Mouse (Mus musculus) liver, embryonic 16.5 days (tissue): Measurements from ENCODE around the gene Rassf4. TPM values are rescaled to one million over a fixed set of nuclear protein-coding genes. Genes with fewer than 3 reads are reported as not detected.

ENCODE experiments used
- ATAC-seq: fragments of 200-750 bp; cut with Nextera tagmentation; 2 replicates; pipeline ENCODE4 v1.8.0; 2017; ENCODE audit warnings: low read depth, mild to moderate bottlenecking, moderate number of reproducible peaks, moderate library complexity
- H3K27ac ChIP-seq: fragments of 300-500 bp; sonication (generic); 2 replicates; pipeline ENCODE4 v1.5.1; 2014; ENCODE audit warnings: mild to moderate bottlenecking, low read length
- H3K27me3 ChIP-seq: fragments of 300-500 bp; sonication (generic); 2 replicates; pipeline ENCODE4 v1.6.1; 2014; ENCODE audit warnings: low read depth, low read length, mixed read lengths; ENCODE audit not compliant: control insufficient read depth, insufficient read depth
- H3K36me3 ChIP-seq: fragments of 300-500 bp; sonication (generic); 2 replicates; pipeline ENCODE4 v1.6.1; 2014; ENCODE audit warnings: mild to moderate bottlenecking; ENCODE audit not compliant: control insufficient read depth, insufficient read depth
- H3K4me1 ChIP-seq: fragments of 300-500 bp; sonication (generic); 2 replicates; pipeline ENCODE4 v1.6.1; 2014; ENCODE audit warnings: low read depth, low read length, mixed read lengths; ENCODE audit not compliant: control insufficient read depth
- H3K4me2 ChIP-seq: fragments of 300-500 bp; sonication (generic); 2 replicates; pipeline ENCODE4 v1.6.1; 2014; ENCODE audit warnings: low read depth, low read length, mixed read lengths
- H3K4me3 ChIP-seq: fragments of 300-500 bp; sonication (generic); 2 replicates; pipeline ENCODE4 v1.5.1; 2014; ENCODE audit warnings: low read depth, mild to moderate bottlenecking, low read length
- H3K9ac ChIP-seq: fragments of 300-500 bp; sonication (generic); 2 replicates; pipeline ENCODE4 v1.6.1; 2014; ENCODE audit warnings: low read depth, low read length
- H3K9me3 ChIP-seq: fragments of 300-500 bp; sonication (generic); replicated peaks from 2 replicates; pipeline ENCODE4 v1.6.1; 2016; ENCODE audit warnings: low read length; ENCODE audit not compliant: control insufficient read depth
- WGBS: fragments of 180-500 bp; shearing (Covaris S2); extraction: QIAGEN DNeasy Blood & Tissue Kit; methylation state at CpG from one replicate; pipeline ENCODE4 v1.1.7; 2014; ENCODE audit not compliant: insufficient replicate concordance; 5-methylcytosine and 5-hydroxymethylcytosine counted together
- polyA plus RNA-seq: library from polyadenylated mRNA; unstranded; fragments of >200 nt; fragmentation: Nextera tagmentation; extraction: Ambion mirVana; gene quantifications from 2 replicates; pipeline ENCODE4 v1.2.1, GENCODE M21; 2015

Gene Rassf4
- polyA plus RNA-seq, 1 experiment from 2014 or later = 7.9 TPM

DNA sequence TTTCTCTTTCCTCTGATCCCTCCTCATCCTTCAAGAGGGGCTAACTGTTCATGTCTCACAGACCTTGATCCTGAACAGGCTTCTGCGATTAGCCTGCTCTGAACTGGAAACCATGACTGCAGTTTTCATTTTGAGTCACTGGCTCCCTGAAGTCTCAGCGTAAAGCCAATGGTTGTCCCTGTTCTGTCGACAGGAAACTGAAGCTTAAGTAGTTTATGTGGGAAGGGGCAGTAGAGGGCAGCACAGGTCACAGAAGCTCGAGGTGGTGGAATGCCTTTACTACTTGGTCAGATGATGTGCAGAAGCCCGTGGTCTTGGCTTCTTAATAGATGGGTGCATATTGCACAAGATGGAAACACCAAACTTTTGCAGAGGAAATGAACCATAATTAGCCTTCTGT lies 38.3 kb upstream of the Rassf4 start:
- no peak for ATAC-seq
- Histone ChIP-seq H3K4me1 (no peaks in the 10 kb centered on the region), H3K4me3 (no peak overlapping the region), H3K4me2 (no peak overlapping the region), H3K27me3 (no peaks in the 10 kb centered on the region), H3K9ac (no peak overlapping the region), H3K36me3 (no peaks in the 10 kb centered on the region), H3K9me3 (no peaks in the 10 kb centered on the region), H3K27ac (no peak overlapping the region)
- WGBS = 20% methylated on average over 5 of the region's 5 CpGs

DNA sequence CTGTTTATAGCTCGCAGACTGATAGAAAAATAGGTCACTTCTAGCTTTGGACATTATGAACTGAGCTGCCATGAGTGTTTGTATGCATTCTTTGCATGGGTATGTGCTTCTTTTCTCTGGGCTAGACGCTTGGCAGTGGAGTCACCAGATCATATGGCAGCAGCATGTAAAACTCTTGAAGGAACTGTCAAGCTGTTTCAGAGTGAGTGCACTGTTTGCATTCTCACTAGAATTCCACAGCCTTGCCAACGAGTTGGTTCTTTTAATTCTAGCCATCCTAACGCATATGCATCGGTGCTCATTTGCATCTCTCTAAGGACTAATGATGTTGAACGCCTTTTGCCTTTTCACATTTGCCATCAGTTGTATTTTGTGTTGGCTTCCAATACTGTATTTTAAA lies 30.6 kb upstream of the Rassf4 start:
- ATAC-seq = no peak
- Histone ChIP-seq H3K36me3 (no peaks in the 10 kb centered on the region), H3K27ac (no peak overlapping the region), H3K9ac (no peak overlapping the region), H3K4me1 (no peaks in the 10 kb centered on the region), H3K4me3 (no peak overlapping the region), H3K9me3 (no peaks in the 10 kb centered on the region), H3K4me2 (no peak overlapping the region), H3K27me3 (no peaks in the 10 kb centered on the region)
- WGBS = 60% methylated on average over 6 of the region's 6 CpGs

DNA sequence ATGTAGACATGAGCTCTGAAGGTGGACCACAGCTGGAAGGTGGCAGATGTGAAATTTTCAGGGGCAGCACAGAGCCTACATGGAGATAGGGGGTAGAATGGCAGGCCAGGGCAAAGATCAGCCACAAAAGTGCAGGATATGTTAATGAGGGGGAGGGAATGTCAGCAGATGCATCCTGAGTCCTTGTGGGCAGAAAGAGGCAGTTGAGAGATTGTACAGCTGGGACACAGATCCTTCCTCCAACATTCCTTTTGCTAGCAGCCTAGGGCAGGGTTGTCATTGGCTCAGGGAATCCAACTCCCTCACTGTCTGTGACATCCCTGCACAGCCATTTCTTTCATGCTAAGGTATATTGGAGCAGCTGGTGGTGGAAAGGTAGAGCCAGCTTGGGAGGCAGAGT lies 27.1 kb upstream of the Rassf4 start:
- Histone ChIP-seq H3K36me3 (no peaks in the 10 kb centered on the region), H3K27me3 (no peaks in the 10 kb centered on the region), H3K4me3 (no peak overlapping the region), H3K4me1 (no peaks in the 10 kb centered on the region), H3K4me2 (no peak overlapping the region), H3K27ac (no peak overlapping the region), H3K9ac (no peak overlapping the region), H3K9me3 (no peaks in the 10 kb centered on the region)
- ATAC-seq = no peak

DNA sequence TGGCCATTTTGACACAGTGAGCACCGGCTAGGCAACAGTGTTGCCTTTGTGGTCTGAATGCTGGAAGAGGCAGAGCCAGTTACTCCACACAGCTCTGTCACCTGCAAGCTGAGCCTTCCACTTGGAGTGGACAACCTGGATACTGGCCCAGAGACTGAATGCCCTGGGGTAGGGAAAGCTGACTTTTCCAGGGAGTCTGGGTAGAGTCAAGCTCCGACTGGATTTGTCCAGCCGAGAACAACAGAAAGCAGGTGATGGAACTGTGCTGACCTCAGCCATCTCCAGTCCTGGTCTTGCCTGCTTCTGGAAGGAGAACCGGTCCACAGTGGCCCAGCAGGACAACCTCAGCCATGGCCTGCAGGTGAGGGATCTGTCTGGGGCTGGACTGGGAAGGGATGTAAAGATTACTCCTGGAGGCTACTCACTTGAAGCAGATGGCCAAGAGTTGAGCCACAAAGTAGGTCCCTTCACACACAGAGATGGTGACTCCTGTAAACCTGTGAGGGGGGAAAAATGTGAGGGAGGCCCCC lies 24.2 kb upstream of the Rassf4 start:
- no peaks in the 10 kb centered on the region for H3K9me3 ChIP-seq
- H3K27ac ChIP-seq = no peak overlapping the region
- no peaks in the 10 kb centered on the region for H3K27me3 ChIP-seq
- WGBS = 71% methylated on average over 4 of the region's 4 CpGs
- H3K9ac ChIP-seq = no peak overlapping the region
- no peak for ATAC-seq
- no peak overlapping the region for H3K4me2 ChIP-seq
- H3K4me1 ChIP-seq = no peaks in the 10 kb centered on the region
- no peak overlapping the region for H3K4me3 ChIP-seq
- H3K36me3 ChIP-seq = no peaks in the 10 kb centered on the region

DNA sequence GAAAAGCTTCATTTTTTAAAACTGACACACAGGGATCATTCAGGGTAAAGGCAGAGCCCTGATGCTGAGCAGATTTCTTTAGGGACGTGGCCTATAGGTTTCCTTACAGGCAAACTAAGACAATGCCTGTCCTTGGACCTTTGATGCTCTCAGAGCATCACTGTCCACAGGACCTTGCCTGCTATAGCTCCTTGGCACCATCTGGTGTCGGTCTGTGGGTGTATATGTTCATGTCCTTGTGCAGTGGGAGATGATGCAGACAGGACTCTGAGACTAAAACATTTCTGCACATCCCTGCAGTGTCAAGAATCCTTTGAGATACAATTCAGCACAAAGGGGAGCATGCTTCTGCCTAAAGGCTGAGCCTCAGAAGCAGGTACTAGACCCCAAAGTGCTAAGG lies 23.7 kb upstream of the Rassf4 start:
- H3K27me3 ChIP-seq = no peaks in the 10 kb centered on the region
- H3K9me3 ChIP-seq = no peaks in the 10 kb centered on the region
- no peak for ATAC-seq
- H3K9ac ChIP-seq = no peak overlapping the region
- no peaks in the 10 kb centered on the region for H3K36me3 ChIP-seq
- H3K4me1 ChIP-seq = no peaks in the 10 kb centered on the region
- no peak overlapping the region for H3K4me2 ChIP-seq
- no peak overlapping the region for H3K4me3 ChIP-seq
- no peak overlapping the region for H3K27ac ChIP-seq
- WGBS = 39% methylated on average over 2 of the region's 2 CpGs

DNA sequence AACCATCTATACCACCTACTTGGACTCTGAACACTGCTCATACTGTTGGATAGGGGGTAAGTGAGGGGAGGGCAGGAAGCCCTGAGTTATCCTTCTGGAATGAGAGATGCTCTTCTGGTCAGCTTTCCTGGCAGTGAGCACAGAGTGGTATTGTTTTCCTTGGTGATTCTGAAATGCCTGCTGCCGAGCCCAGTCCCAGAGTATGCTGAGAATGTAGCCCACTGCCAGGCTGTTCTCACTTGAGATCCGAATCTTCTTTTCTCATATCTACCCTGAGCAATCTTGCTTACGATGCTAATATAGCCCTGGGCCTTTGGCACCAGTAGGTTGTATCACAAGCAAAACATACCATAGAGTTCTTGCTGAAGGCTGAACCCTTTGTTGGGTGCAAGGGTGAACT lies 20.6 kb upstream of the Rassf4 start:
- Histone ChIP-seq H3K4me3 (no peak overlapping the region), H3K4me1 (no peaks in the 10 kb centered on the region), H3K27ac (no peak overlapping the region), H3K9me3 (no peaks in the 10 kb centered on the region), H3K4me2 (no peak overlapping the region), H3K9ac (no peak overlapping the region), H3K36me3 (no peaks in the 10 kb centered on the region), H3K27me3 (no peaks in the 10 kb centered on the region)
- ATAC-seq = no peak
- WGBS = 57% methylated on average over 3 of the region's 3 CpGs

DNA sequence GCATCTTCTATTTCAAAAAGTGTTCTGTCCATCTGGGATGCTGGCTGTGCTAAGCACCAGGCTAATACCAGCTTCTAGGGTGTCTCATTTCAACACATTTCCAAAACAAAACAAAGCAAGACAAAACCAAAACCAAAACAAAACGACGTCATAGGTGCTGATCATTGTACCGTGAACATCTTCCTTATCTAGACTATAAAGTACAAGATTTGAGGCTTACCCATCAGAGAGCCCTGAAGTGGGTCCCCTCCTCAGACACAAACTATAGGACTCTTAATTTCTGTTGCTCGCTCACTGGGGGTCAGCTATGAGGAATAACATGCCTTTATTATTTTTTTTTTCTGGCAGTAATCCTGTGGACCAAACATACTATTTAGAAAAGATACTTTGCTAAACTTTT lies 19.9 kb upstream of the Rassf4 start:
- H3K36me3 ChIP-seq = no peaks in the 10 kb centered on the region
- H3K4me2 ChIP-seq = no peak overlapping the region
- no peaks in the 10 kb centered on the region for H3K4me1 ChIP-seq
- no peak overlapping the region for H3K9ac ChIP-seq
- H3K27ac ChIP-seq = no peak overlapping the region
- no peaks in the 10 kb centered on the region for H3K9me3 ChIP-seq
- H3K27me3 ChIP-seq = no peaks in the 10 kb centered on the region
- no peak overlapping the region for H3K4me3 ChIP-seq
- WGBS = 68% methylated on average over 4 of the region's 4 CpGs
- no peak for ATAC-seq

DNA sequence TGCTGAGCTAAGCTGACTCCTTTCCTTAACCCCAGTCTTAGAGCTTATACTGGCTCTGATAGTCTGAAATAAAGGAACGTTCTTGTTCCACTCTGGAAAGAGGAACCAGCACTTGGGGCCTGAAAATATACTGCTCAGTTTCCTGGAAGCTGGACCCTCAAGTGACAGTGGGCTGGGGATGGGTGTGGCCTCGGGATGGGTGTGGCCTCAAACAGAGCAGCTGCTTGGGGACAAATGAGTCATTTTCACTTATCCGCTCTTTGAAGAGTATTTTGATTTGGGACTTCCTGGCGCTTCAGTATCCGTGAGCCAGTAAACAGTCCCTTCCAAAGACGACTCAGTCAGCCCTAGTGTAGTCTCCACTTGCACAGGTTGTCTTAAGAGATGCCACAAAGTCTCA lies 8.6 kb upstream of the Rassf4 start:
- Histone ChIP-seq H3K4me3 (no peak overlapping the region), H3K27ac (0 out of 2 replicates have a peak overlapping the region, but pooled peaks have one; percentile 35), H3K4me1 (no peaks in the 10 kb centered on the region), H3K36me3 (no peaks in the 10 kb centered on the region), H3K27me3 (no peaks in the 10 kb centered on the region), H3K4me2 (no peak overlapping the region), H3K9me3 (no peaks in the 10 kb centered on the region), H3K9ac (no peak overlapping the region)
- 7% methylated on average over 6 of the region's 6 CpGs for WGBS
- peak; percentile 31; the same call in 1 of the 2 replicates for ATAC-seq

DNA sequence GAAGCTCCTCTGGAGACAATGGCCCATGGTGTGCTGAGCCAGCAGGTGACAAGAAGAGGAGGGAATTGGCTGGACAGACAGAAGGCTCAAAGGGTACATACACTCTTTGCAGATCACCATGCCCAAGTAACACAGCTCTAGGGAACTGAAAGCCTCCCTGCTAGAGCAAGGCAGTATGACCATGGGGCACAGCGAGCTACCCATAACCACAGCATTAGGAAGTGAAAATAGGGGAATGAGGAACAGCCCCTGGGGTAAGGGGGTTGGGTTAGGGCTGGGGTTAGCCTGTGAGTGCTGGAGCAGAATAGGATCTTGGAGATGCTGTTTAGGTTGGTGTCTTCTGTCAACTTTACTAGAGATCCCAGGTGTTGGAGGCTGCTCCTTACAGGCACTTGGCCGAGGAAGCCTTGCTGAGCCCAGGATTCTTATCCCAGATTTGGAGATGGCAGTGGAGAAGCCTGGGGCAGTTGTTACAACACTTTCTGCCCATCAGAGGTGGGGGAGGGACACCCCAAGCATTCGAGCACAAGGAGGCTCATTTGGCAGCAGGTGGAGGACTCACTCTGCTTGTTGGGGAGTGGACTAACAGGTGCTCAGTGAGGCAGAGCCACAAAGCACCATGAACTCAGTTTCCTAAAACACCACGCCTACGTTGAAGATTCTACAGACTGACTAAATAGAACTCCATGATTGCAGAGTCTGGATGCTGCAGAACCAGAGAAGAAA lies 6.0 kb upstream of the Rassf4 start:
- WGBS = 39% methylated on average over 5 of the region's 5 CpGs
- no peaks in the 10 kb centered on the region for H3K9me3 ChIP-seq
- no peak overlapping the region for H3K4me2 ChIP-seq
- no peaks in the 10 kb centered on the region for H3K27me3 ChIP-seq
- no peaks in the 10 kb centered on the region for H3K36me3 ChIP-seq
- ATAC-seq = peak; percentile 54
- no peaks in the 10 kb centered on the region; the same call in 1 of the 2 replicates for H3K4me1 ChIP-seq
- H3K27ac ChIP-seq = 0 out of 2 replicates have a peak overlapping the region, but pooled peaks have one; percentile 41
- H3K9ac ChIP-seq = no peak overlapping the region
- H3K4me3 ChIP-seq = no peak overlapping the region
